Mouse (Mus musculus) lung, embryonic 16.5 days (tissue): ENCODE results near the gene Fut1. TPM values are rescaled to one million over a fixed set of nuclear protein-coding genes. Genes with fewer than 3 reads are reported as not detected.
"Not testable (repeated sequence)": the region's sequence is repeated elsewhere in the genome, so short reads cannot be mapped to it uniquely, and the experiment has no call there.

Source experiments
- ATAC-seq: fragments of 200-750 bp; cut with Nextera tagmentation; 2 replicates; pipeline ENCODE4 v1.8.0; 2017; ENCODE audit warnings: low read depth, mild to moderate bottlenecking, moderate library complexity
- H3K27ac ChIP-seq: fragments of 300-500 bp; sonication (generic); 2 replicates; pipeline ENCODE4 v1.5.1; 2014; ENCODE audit warnings: mild to moderate bottlenecking, control low read depth, low read length
- H3K27me3 ChIP-seq: fragments of 300-500 bp; sonication (generic); 2 replicates; pipeline ENCODE4 v1.6.1; 2014; ENCODE audit warnings: low read depth, low read length, mixed read lengths; ENCODE audit not compliant: control insufficient read depth, insufficient read depth
- H3K36me3 ChIP-seq: fragments of 300-500 bp; sonication (generic); 2 replicates; pipeline ENCODE4 v1.6.1; 2014; ENCODE audit warnings: low read length; ENCODE audit not compliant: control insufficient read depth, insufficient read depth
- H3K4me1 ChIP-seq: fragments of 300-500 bp; sonication (generic); replicated peaks from 2 replicates; pipeline ENCODE4 v1.6.1; 2014; ENCODE audit warnings: low read length, mixed read lengths; ENCODE audit not compliant: control insufficient read depth, insufficient read depth
- H3K4me2 ChIP-seq: fragments of 300-500 bp; sonication (generic); 2 replicates; pipeline ENCODE4 v1.6.1; 2014; ENCODE audit warnings: low read depth, low read length, control low read depth
- H3K4me3 ChIP-seq: fragments of 300-500 bp; sonication (generic); 2 replicates; pipeline ENCODE4 v1.5.1; 2014; ENCODE audit warnings: mild to moderate bottlenecking, low read length, control low read depth
- H3K9ac ChIP-seq: fragments of 300-500 bp; sonication (generic); 2 replicates; pipeline ENCODE4 v1.6.1; 2014; ENCODE audit warnings: low read length, control low read depth
- H3K9me3 ChIP-seq: fragments of 300-500 bp; sonication (generic); 2 replicates; pipeline ENCODE4 v1.6.1; 2016; ENCODE audit warnings: low read length; ENCODE audit not compliant: control insufficient read depth
- WGBS: fragments of 180-500 bp; shearing (Covaris S2); extraction: QIAGEN DNeasy Blood & Tissue Kit; methylation state at CpG from one replicate; pipeline ENCODE4 v1.1.7; 2014; 5-methylcytosine and 5-hydroxymethylcytosine counted together
- polyA plus RNA-seq: library from polyadenylated mRNA; unstranded; fragments of >200 nt; fragmentation: Nextera tagmentation; extraction: Ambion mirVana; gene quantifications from 2 replicates; pipeline ENCODE4 v1.2.1, GENCODE M21; 2015

Gene Fut1
- polyA plus RNA-seq, 1 experiment from 2014 or later, result 0.70 TPM

- Histone ChIP-seq H3K9me3 (no peaks in the 10 kb centered on the region; the same call in 1 of the 2 replicates), H3K4me2 (peak overlapping the region; percentile 18), H3K4me1 (0 out of 2 replicates have a peak, but pooled peaks cover 3% of the 10 kb centered on the region), H3K36me3 (no peaks in the 10 kb centered on the region), H3K4me3 (peak overlapping the region; percentile 4; the same call in 1 of the 2 replicates), H3K27ac (no peak overlapping the region), H3K27me3 (no peaks in the 10 kb centered on the region), H3K9ac (no peak overlapping the region)
- ATAC-seq, result peak; percentile 54; the same call in 1 of the 2 replicates
- 31% methylated on average over 17 of the region's 17 CpGs for WGBS
Measured at GRCm38 (mm10) chr7:45654424-45655047, 37.4 kb downstream of the Fut1 start.

- WGBS, result 77% methylated on average over 11 of the region's 11 CpGs
- H3K9me3 ChIP-seq, result no peaks in the 10 kb centered on the region; the same call in 1 of the 2 replicates
Measured at GRCm38 (mm10) chr7:45660746-45661478, 43.8 kb downstream of the Fut1 start.

GRCm38 (mm10) chr7:45661702-45662101 is 44.6 kb downstream of the Fut1 start:
- H3K4me3 ChIP-seq, H3K27me3 ChIP-seq, H3K4me2 ChIP-seq, ATAC-seq, H3K4me1 ChIP-seq, H3K9ac ChIP-seq, H3K27ac ChIP-seq, H3K9me3 ChIP-seq, H3K36me3 ChIP-seq: not testable (repeated sequence)
- WGBS, result 89% methylated on average over 6 of the region's 6 CpGs

More at GRCm38 (mm10) chr7:45660746-45661478, 43.8 kb downstream of the Fut1 start:
- Histone ChIP-seq H3K36me3 (no peaks in the 10 kb centered on the region), H3K27me3 (no peaks in the 10 kb centered on the region), H3K9ac (no peak overlapping the region), H3K4me1 (peaks cover 9% of the 10 kb centered on the region), H3K27ac (no peak overlapping the region), H3K4me3 (no peak overlapping the region), H3K4me2 (no peak overlapping the region)
- no peak for ATAC-seq

- no peaks in the 10 kb centered on the region for H3K27me3 ChIP-seq
- no peaks in the 10 kb centered on the region for H3K36me3 ChIP-seq
- peaks cover 9% of the 10 kb centered on the region for H3K4me1 ChIP-seq
- 0 out of 2 replicates have a peak overlapping the region, but pooled peaks have one; percentile 0 for H3K4me2 ChIP-seq
- H3K4me3 ChIP-seq, result no peak overlapping the region
- peak overlapping the region; percentile 24; the same call in 1 of the 2 replicates for H3K9ac ChIP-seq
- no peak overlapping the region for H3K27ac ChIP-seq
- 32% methylated on average over 13 of the region's 13 CpGs for WGBS
- no peaks in the 10 kb centered on the region for H3K9me3 ChIP-seq
- ATAC-seq, result peak; percentile 66; the same call in 1 of the 2 replicates
Measured at GRCm38 (mm10) chr7:45665303-45666138, 48.4 kb downstream of the Fut1 start.

- peak within 1 kb of the TSS; percentile 24; the same call in 1 of the 2 replicates for H3K9ac ChIP-seq
Measured at GRCm38 (mm10) chr7:45666161-45666560, 49.1 kb downstream of the Fut1 start, which contains the start of gene Fut2. TSS of gene Fut2 (minus strand) at chr7:45666394.

GRCm38 (mm10) chr7:45667761-45668160 is 50.7 kb downstream of the Fut1 start:
- no peak overlapping the region for H3K4me3 ChIP-seq
- H3K9me3 ChIP-seq, result no peaks in the 10 kb centered on the region
- ATAC-seq, result no peak
- no peaks in the 10 kb centered on the region for H3K36me3 ChIP-seq
- no peak overlapping the region for H3K4me2 ChIP-seq
- peaks cover 9% of the 10 kb centered on the region for H3K4me1 ChIP-seq
- H3K9ac ChIP-seq, result no peak overlapping the region
- 74% methylated on average over 14 of the region's 14 CpGs for WGBS
- H3K27me3 ChIP-seq, result no peaks in the 10 kb centered on the region
- H3K27ac ChIP-seq, result no peak overlapping the region

More at GRCm38 (mm10) chr7:45666161-45666560, 49.1 kb downstream of the Fut1 start, which contains the start of gene Fut2:
- Histone ChIP-seq H3K4me1 (peaks cover 9% of the 10 kb centered on the region), H3K27me3 (no peaks in the 10 kb centered on the region), H3K27ac (no peak within 1 kb of the TSS), H3K9me3 (no peaks in the 10 kb centered on the region), H3K36me3 (no peaks in the 10 kb centered on the region), H3K4me3 (no peak within 1 kb of the TSS), H3K4me2 (0 out of 2 replicates have a peak within 1 kb of the TSS, but pooled peaks have one; percentile 0)
- no peak for ATAC-seq
- WGBS, result 67% methylated on average over 7 of the region's 7 CpGs

- Histone ChIP-seq H3K4me2 (no peak overlapping the region), H3K27me3 (no peaks in the 10 kb centered on the region), H3K36me3 (no peaks in the 10 kb centered on the region), H3K9me3 (no peaks in the 10 kb centered on the region), H3K9ac (no peak overlapping the region), H3K27ac (no peak overlapping the region), H3K4me1 (peaks cover 9% of the 10 kb centered on the region), H3K4me3 (no peak overlapping the region)
- WGBS, result 94% methylated on average over 9 of the region's 9 CpGs
- ATAC-seq, result no peak
Measured at GRCm38 (mm10) chr7:45668921-45669320, 51.8 kb downstream of the Fut1 start.
